Mouse (Mus musculus): Measurements from ENCODE around the gene Tbc1d10a. TPM values are rescaled to one million over a fixed set of nuclear protein-coding genes. Genes with fewer than 3 reads are reported as not detected.

The Tbc1d10a gene
- polyA plus RNA-seq, 1 experiment, result 41.6 TPM

- peak; percentile 67 for DNase-seq (ENCODE audit: low read depth)
- TF ChIP-seq POLR2A (IDR thresholded peaks at IDR 0.05; ENCODE audit: borderline replicate concordance, extremely low read depth, insufficient read depth, insufficient read length, poor library complexity, severe bottlenecking) (no peak), CTCF (IDR thresholded peaks at IDR 0.05; ENCODE audit: borderline replicate concordance, extremely low read depth, insufficient read depth, insufficient read length) (no peak)
These were observed 74.0 kb downstream of the Tbc1d10a start for GRCm38 (mm10) chr11:4260463-4261187.

DNA sequence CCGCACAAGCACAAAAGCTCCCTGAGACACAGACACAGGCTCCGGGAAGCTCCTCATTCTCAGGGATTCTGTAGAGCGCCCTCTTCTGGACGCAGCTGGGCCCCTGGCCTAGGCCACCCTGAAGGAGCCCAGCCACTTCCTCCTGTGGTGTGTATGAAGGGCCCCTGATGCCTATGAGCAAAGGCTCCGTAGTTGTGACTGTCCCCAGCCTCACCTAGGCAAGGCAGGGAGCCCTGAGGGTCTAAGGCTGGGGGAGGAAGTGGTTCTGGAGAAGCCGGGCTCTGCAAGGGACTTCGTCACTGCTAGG is 74.6 kb downstream of the Tbc1d10a start:
- DNase-seq (ENCODE audit: low read depth), result peak; percentile 56
- TF ChIP-seq POLR2A (IDR thresholded peaks at IDR 0.05; ENCODE audit: borderline replicate concordance, extremely low read depth, insufficient read depth, insufficient read length, poor library complexity, severe bottlenecking), result no peak
- peak; percentile 59 for TF ChIP-seq CTCF (IDR thresholded peaks at IDR 0.05; ENCODE audit: borderline replicate concordance, extremely low read depth, insufficient read depth, insufficient read length)

GRCm38 (mm10) chr11:4261969-4262368 is 75.4 kb downstream of the Tbc1d10a start:
- peak; percentile 38; the same call in 1 of the 2 replicates for TF ChIP-seq CTCF (IDR thresholded peaks at IDR 0.05; ENCODE audit: borderline replicate concordance, extremely low read depth, insufficient read depth, insufficient read length)
- no peak for TF ChIP-seq POLR2A (IDR thresholded peaks at IDR 0.05; ENCODE audit: borderline replicate concordance, extremely low read depth, insufficient read depth, insufficient read length, poor library complexity, severe bottlenecking)
- DNase-seq (ENCODE audit: low read depth), result peak; percentile 88

DNA sequence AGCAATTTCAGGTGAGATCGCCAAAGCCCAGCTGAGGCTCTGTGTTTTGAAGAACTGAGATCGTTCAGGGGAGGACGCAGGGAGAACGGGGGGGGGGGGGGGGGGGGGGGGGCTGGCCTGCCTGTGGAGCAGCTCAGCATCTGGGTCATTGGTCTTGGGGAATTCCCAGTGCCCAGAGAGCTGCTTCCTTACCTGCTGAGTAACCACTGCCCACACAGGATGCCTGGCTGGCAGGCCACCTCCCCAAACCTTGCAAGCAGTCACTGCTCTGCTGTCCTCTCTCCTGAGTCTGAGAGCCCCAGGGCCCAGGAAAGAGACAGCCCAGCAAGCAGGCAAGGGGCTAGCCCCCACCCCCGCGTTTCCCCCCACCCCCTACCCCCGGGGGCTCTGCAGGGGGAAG is 76.3 kb downstream of the Tbc1d10a start:
- no peak for DNase-seq (ENCODE audit: low read depth)
- no peak for TF ChIP-seq CTCF (IDR thresholded peaks at IDR 0.05; ENCODE audit: borderline replicate concordance, extremely low read depth, insufficient read depth, insufficient read length)
- no peak for TF ChIP-seq POLR2A (IDR thresholded peaks at IDR 0.05; ENCODE audit: borderline replicate concordance, extremely low read depth, insufficient read depth, insufficient read length, poor library complexity, severe bottlenecking)

- no peak for DNase-seq (ENCODE audit: low read depth)
- TF ChIP-seq POLR2A (IDR thresholded peaks at IDR 0.05; ENCODE audit: borderline replicate concordance, extremely low read depth, insufficient read depth, insufficient read length, poor library complexity, severe bottlenecking), result no peak
- TF ChIP-seq CTCF (IDR thresholded peaks at IDR 0.05; ENCODE audit: borderline replicate concordance, extremely low read depth, insufficient read depth, insufficient read length), result no peak
These were observed 76.7 kb downstream of the Tbc1d10a start for GRCm38 (mm10) chr11:4263296-4263695.

DNA sequence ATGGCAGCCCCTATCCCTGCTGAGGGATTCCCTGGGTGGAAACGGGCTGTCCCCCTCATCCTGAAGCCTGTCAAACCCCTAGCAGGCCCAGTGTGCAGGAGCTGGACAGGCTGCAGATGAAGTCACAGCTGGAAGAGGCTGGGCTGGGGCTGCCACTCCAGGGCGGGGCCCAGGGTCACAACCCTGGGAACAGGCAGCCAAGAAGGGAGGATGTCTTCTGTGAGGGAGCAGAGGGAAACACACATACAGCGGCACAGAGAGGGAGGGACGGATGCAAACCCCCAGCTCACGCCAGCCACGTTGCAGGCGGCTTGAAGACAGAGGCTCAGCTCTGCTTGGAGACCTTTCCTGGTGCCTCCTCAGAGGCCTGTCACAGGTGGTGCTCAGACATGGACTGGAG is 77.5 kb downstream of the Tbc1d10a start:
- no peak for DNase-seq (ENCODE audit: low read depth)
- TF ChIP-seq CTCF (IDR thresholded peaks at IDR 0.05; ENCODE audit: borderline replicate concordance, extremely low read depth, insufficient read depth, insufficient read length), result no peak
- TF ChIP-seq POLR2A (IDR thresholded peaks at IDR 0.05; ENCODE audit: borderline replicate concordance, extremely low read depth, insufficient read depth, insufficient read length, poor library complexity, severe bottlenecking), result no peak

Other genes with a start within 250 kb of the Tbc1d10a start
- 57.9 and 58.0 TPM in 2 replicates for gene Pes1, start 222.8 kb upstream of the Tbc1d10a start, polyA plus RNA-seq (2012; rRNA removed)
- 0.05 TPM in 1 of 2 replicates, not detected in the other for gene 4930556J24Rik, start 210.0 kb upstream of the Tbc1d10a start, polyA plus RNA-seq (2012; rRNA removed)
- gene Gal3st1, start 203.2 kb upstream of the Tbc1d10a start, polyA plus RNA-seq (2012; rRNA removed), result 3.2 and 5.3 TPM in 2 replicates
- gene Sec14l4, start 155.3 kb upstream of the Tbc1d10a start, polyA plus RNA-seq (2012; rRNA removed), result 0.05 TPM in 1 of 2 replicates, not detected in the other
- gene Sec14l3, start 121.9 kb upstream of the Tbc1d10a start, polyA plus RNA-seq (2012; rRNA removed), result 0.23 and 0.29 TPM in 2 replicates
- gene Mtfp1, start 91.3 kb upstream of the Tbc1d10a start, polyA plus RNA-seq (2012; rRNA removed), result 5.7 and 5.9 TPM in 2 replicates
- gene Sec14l2, start 63.4 kb upstream of the Tbc1d10a start, polyA plus RNA-seq (2012; rRNA removed), result 4.1 and 5.9 TPM in 2 replicates
- gene Rnf215, start 51.6 kb upstream of the Tbc1d10a start, polyA plus RNA-seq (2012; rRNA removed), result 60.4 and 66.1 TPM in 2 replicates
- 13.2 and 15.1 TPM in 2 replicates for gene Ccdc157, start 26.5 kb upstream of the Tbc1d10a start, polyA plus RNA-seq (2012; rRNA removed)
- gene Sf3a1, start 26.4 kb upstream of the Tbc1d10a start, polyA plus RNA-seq (2012; rRNA removed), result 70.4 and 84.0 TPM in 2 replicates
- 1.9 and 2.7 TPM in 2 replicates for gene Castor1, start 31.4 kb downstream of the Tbc1d10a start, polyA plus RNA-seq (2012; rRNA removed)
- 0.04 and 0.05 TPM in 2 replicates for gene Osm, start 49.6 kb downstream of the Tbc1d10a start, polyA plus RNA-seq (2012; rRNA removed)
- gene Lif, start 70.8 kb downstream of the Tbc1d10a start, polyA plus RNA-seq (2012; rRNA removed), result 0.06 and 0.11 TPM in 2 replicates

Measured in brain, embryonic 14.5 days (tissue).